Mouse (Mus musculus) gastrocnemius, postnatal 14 days (tissue): ENCODE results near the gene Ccdc51. TPM values are rescaled to one million over a fixed set of nuclear protein-coding genes. Genes with fewer than 3 reads are reported as not detected.

ENCODE experiments used
- DNase-seq: peaks from one replicate; pipeline ENCODE4 v3.0.0; 2021; ENCODE audit warnings: mixed read lengths
- intact Hi-C: fragments of 180-260 bp; cut with DNase I; formaldehyde crosslinking; loops from one replicate; pipeline ENCODE4 v1.15.1; 2025; ENCODE audit warnings: low total_unique reads
- total RNA-seq, 2 experiments: library from RNA; stranded (reverse); gene quantifications; 2 replicates each; pipeline ENCODE4 v1.2.3; 2021

The Ccdc51 gene
- total RNA-seq, 2 experiments from 2014 or later: 7.3 to 7.8 TPM

- DNase-seq: no peak
- intact Hi-C loops: no loop called here
Observed at GRCm38 (mm10) chr9:109055271-109056030, 26.8 kb upstream of the Ccdc51 start.

- intact Hi-C loops: no loop called here
- no peak for DNase-seq
Observed at GRCm38 (mm10) chr9:109056081-109056690, 26.1 kb upstream of the Ccdc51 start.

- DNase-seq: no peak
- intact Hi-C loops: no loop called here
Observed at GRCm38 (mm10) chr9:109056916-109057315, 25.4 kb upstream of the Ccdc51 start.

GRCm38 (mm10) chr9:109057543-109057942 is 24.8 kb upstream of the Ccdc51 start:
- intact Hi-C loops: no loop called here
- no peak for DNase-seq

GRCm38 (mm10) chr9:109058006-109058765 is 24.1 kb upstream of the Ccdc51 start:
- DNase-seq: no peak
- intact Hi-C loops: loop anchor here (2.0 kb wide), 1 partner anchor 53 kb away; no protein-coding TSS in a partner anchor

GRCm38 (mm10) chr9:109059136-109059903 is 23.0 kb upstream of the Ccdc51 start, which contains the start of gene Trex1:
Gene Trex1 (minus strand): TSS chr9:109059734.
- peak; percentile 92 for DNase-seq
- intact Hi-C loops: loop anchor here (2.0 kb wide), 1 partner anchor 55 kb away; no protein-coding TSS in a partner anchor

GRCm38 (mm10) chr9:109060184-109060897 is 22.0 kb upstream of the Ccdc51 start:
- DNase-seq: no peak
- intact Hi-C loops: no loop called here

- DNase-seq: no peak
- intact Hi-C loops: no loop called here
Observed at GRCm38 (mm10) chr9:109060898-109061295, 21.4 kb upstream of the Ccdc51 start.

- intact Hi-C loops: no loop called here
Observed at GRCm38 (mm10) chr9:109068095-109068735, 14.1 kb upstream of the Ccdc51 start.

GRCm38 (mm10) chr9:109073661-109074573 is 8.4 kb upstream of the Ccdc51 start, which contains the start of gene Atrip:
Gene Atrip (minus strand): TSS chr9:109074124.
- peak; percentile 93 for DNase-seq
- intact Hi-C loops: no loop called here

More at GRCm38 (mm10) chr9:109068095-109068735, 14.1 kb upstream of the Ccdc51 start:
- no peak for DNase-seq

- intact Hi-C loops: no loop called here
- DNase-seq: no peak
Observed at GRCm38 (mm10) chr9:109080516-109080915, 1.8 kb upstream of the Ccdc51 start.

- intact Hi-C loops: no loop called here
Observed at GRCm38 (mm10) chr9:109081749-109082123, 557 bp upstream of the Ccdc51 start.

GRCm38 (mm10) chr9:109084922-109085321 is 2.6 kb downstream of the Ccdc51 start:
- intact Hi-C loops: loop anchor here (5.0 kb wide), 1 partner anchor 37 kb away; no protein-coding TSS in a partner anchor
- DNase-seq: no peak

More at GRCm38 (mm10) chr9:109081749-109082123, 557 bp upstream of the Ccdc51 start:
- DNase-seq: no peak

- intact Hi-C loops: loop anchor here (5.0 kb wide), 1 partner anchor 34 kb away; no protein-coding TSS in a partner anchor
- DNase-seq: peak; percentile 37
Observed at GRCm38 (mm10) chr9:109087987-109088386, 5.7 kb downstream of the Ccdc51 start.

GRCm38 (mm10) chr9:109090446-109090845 is 8.2 kb downstream of the Ccdc51 start:
- DNase-seq: no peak
- intact Hi-C loops: no loop called here

- intact Hi-C loops: no loop called here
- DNase-seq: no peak
Observed at GRCm38 (mm10) chr9:109091802-109092201, 9.5 kb downstream of the Ccdc51 start.

GRCm38 (mm10) chr9:109092799-109093198 is 10.5 kb downstream of the Ccdc51 start:
- intact Hi-C loops: no loop called here
- DNase-seq: no peak
